Mouse (Mus musculus) forebrain, embryonic 10.5 days (tissue): ENCODE results near the gene Gm11983. TPM values are rescaled to one million over a fixed set of nuclear protein-coding genes. Genes with fewer than 3 reads are reported as not detected.
"Not testable (repeated sequence)": the region's sequence is repeated elsewhere in the genome, so short reads cannot be mapped to it uniquely, and the experiment has no call there.

Source experiments
- DNase-seq: peaks from one replicate; pipeline ENCODE4 v3.0.0-alpha.2; 2017; ENCODE audit warnings: low spot score; ENCODE audit errors: extremely low spot score
- H3K27ac ChIP-seq: fragments of 300-500 bp; sonication (generic); 2 replicates; pipeline ENCODE4 v1.5.1; 2016; ENCODE audit warnings: mild to moderate bottlenecking
- H3K27me3 ChIP-seq: fragments of 300-500 bp; sonication (generic); 2 replicates; pipeline ENCODE4 v1.6.1; 2016; ENCODE audit warnings: mild to moderate bottlenecking; ENCODE audit not compliant: poor library complexity, severe bottlenecking
- H3K36me3 ChIP-seq: fragments of 300-500 bp; sonication (generic); replicated peaks from 2 replicates; pipeline ENCODE4 v1.6.1; 2016; ENCODE audit warnings: mild to moderate bottlenecking, moderate library complexity
- H3K4me1 ChIP-seq: fragments of 300-500 bp; sonication (generic); 2 replicates; pipeline ENCODE4 v1.6.1; 2016
- H3K4me3 ChIP-seq: fragments of 300-500 bp; sonication (generic); 2 replicates; pipeline ENCODE4 v1.5.1; 2016; ENCODE audit warnings: mild to moderate bottlenecking, moderate library complexity
- H3K9me3 ChIP-seq: fragments of 300-500 bp; sonication (generic); 2 replicates; pipeline ENCODE4 v1.6.1; 2016; ENCODE audit warnings: mild to moderate bottlenecking, moderate library complexity
- WGBS: fragments of 180-500 bp; shearing (Covaris S2); methylation state at CpG from one replicate; pipeline ENCODE4 v1.1.7; 2016; 5-methylcytosine and 5-hydroxymethylcytosine counted together
- polyA plus RNA-seq: library from polyadenylated mRNA; unstranded; fragments of >200 nt; fragmentation: Nextera tagmentation; extraction: Ambion mirVana; gene quantifications from 2 replicates; pipeline ENCODE4 v1.2.1, GENCODE M21; 2016

Gene Gm11983
- not detected in 2 replicates for polyA plus RNA-seq

- Histone ChIP-seq H3K36me3 (no peaks in the 10 kb centered on the region), H3K27me3 (no peaks in the 10 kb centered on the region), H3K4me3 (no peak within 1 kb of the TSS), H3K4me1 (no peaks in the 10 kb centered on the region), H3K9me3 (no peaks in the 10 kb centered on the region), H3K27ac (no peak within 1 kb of the TSS)
- no peak for DNase-seq
- WGBS = 92% methylated on average over 1 of the region's 1 CpGs
Measured at GRCm38 (mm10) chr11:6837554-6837953, at the start of gene Gm11983. Gene Gm11983 (minus strand): TSS chr11:6837654.

DNA sequence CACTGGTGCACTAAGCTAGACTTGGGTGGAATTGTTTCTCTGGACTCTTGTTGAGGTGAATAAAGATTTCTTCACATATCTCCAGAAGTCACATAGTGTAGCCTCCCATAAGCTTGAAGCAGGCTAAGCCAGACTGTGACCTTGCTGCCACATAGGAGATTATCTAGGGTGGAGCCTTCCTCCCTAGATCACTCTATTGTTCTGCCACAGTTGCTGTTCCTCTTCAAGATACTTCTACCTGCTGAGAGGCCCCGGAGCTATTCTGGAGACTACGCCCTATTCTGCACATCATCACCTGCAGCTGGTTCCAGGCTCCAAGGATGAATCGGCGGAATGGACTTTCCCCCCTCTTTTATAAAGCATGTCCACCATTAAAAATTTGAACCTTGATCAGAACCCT lies 45.6 kb upstream of the Gm11983 start:
- not testable (repeated sequence) for H3K27ac ChIP-seq, DNase-seq, H3K9me3 ChIP-seq, H3K4me1 ChIP-seq, H3K36me3 ChIP-seq, H3K4me3 ChIP-seq, H3K27me3 ChIP-seq
- 93% methylated on average over 4 of the region's 4 CpGs for WGBS

GRCm38 (mm10) chr11:6881614-6882013 lies 44.2 kb upstream of the Gm11983 start:
- Histone ChIP-seq H3K36me3 (no peaks in the 10 kb centered on the region), H3K9me3 (0 out of 2 replicates have a peak, but pooled peaks cover 4% of the 10 kb centered on the region), H3K27ac (no peak overlapping the region), H3K4me3 (no peak overlapping the region), H3K27me3 (no peaks in the 10 kb centered on the region), H3K4me1 (no peaks in the 10 kb centered on the region)
- WGBS = 60% methylated on average over 5 of the region's 5 CpGs
- no peak for DNase-seq

DNA sequence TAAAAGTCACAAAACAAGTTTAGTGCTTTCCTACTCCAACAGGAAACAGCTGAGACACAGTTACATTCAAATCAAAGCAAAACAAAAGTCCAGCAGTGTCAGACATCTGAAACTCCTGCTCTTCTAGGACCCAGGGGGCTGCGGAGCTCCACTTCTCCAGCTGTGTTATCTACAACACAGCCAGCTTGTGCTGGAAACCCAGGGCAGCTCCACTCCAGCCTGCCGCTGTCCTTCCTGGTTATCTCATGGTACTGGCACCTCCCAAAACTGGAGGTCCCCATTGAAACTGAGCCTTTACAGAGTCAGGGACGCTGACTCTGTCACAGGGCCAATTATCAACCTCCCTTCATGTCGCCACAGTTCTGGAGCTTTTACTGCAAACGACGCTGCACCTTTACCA lies 40.3 kb upstream of the Gm11983 start:
- H3K27me3 ChIP-seq = no peaks in the 10 kb centered on the region
- WGBS = 81% methylated on average over 6 of the region's 6 CpGs
- DNase-seq = no peak
- H3K4me3 ChIP-seq = no peak overlapping the region
- H3K36me3 ChIP-seq = no peaks in the 10 kb centered on the region
- no peaks in the 10 kb centered on the region for H3K4me1 ChIP-seq
- H3K27ac ChIP-seq = no peak overlapping the region
- H3K9me3 ChIP-seq = 0 out of 2 replicates have a peak, but pooled peaks cover 4% of the 10 kb centered on the region

DNA sequence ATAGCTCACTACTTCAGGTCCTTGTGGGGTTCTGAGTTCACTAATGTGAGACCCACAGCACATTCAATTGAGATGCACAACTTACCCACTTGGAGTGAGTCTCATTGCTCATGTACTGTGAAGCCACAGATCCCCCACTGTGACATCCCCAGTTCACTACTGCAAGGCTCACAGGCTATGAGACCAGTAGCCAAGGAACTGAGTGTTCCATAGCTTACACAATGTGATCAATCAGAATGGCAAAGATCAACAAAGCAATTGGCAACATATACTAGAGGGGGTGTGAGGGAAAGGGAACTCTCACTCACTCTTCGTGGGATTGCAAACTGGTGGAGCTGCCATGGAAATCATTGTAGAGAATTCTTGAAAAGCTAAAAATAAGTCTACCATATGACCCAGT lies 33.5 kb upstream of the Gm11983 start:
- Histone ChIP-seq H3K4me3 (no peak overlapping the region), H3K36me3 (no peaks in the 10 kb centered on the region), H3K27ac (no peak overlapping the region), H3K9me3 (no peaks in the 10 kb centered on the region), H3K4me1 (no peaks in the 10 kb centered on the region), H3K27me3 (no peaks in the 10 kb centered on the region)
- WGBS = 85% methylated on average over 1 of the region's 1 CpGs
- no peak for DNase-seq

DNA sequence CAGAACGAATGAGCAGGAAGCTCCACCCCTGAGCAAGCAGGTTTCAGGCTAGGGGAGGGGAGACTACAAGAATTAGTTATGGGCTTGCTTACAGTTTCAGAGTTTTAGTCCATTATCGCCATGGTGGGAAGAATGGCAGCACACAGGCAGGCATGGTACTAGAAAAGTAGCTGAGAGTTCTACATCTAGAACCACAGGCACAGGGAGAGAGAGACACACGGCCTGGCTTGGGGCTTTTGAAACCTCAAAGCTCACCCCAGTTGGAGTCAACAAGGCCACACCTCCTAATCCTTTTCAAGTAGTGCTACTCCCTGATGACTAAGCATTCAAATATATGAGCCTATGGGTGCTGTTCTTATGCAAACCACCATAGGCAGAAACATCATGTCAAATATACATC lies 28.1 kb upstream of the Gm11983 start:
- DNase-seq = no peak
- 85% methylated on average over 3 of the region's 3 CpGs for WGBS
- no peaks in the 10 kb centered on the region for H3K27me3 ChIP-seq

DNA sequence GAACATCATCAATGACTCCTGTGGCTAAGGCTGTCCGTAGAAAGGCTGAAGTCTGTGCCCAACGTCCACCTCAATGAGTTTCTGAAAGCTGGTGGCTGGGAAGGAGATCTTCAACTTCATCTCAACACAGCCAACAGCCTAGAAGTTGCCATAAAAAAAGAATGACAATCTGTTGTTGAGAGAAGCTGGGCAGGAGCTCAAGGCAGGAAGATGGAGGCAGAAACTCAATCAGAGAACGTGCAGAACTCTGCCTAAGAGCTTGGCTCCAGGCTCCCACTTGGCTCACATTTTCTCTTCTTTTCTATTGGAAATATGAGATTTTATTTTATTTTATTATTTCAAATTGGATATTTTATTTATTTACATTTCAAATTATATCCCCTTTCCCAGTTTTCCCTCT lies 24.7 kb upstream of the Gm11983 start:
- Histone ChIP-seq H3K4me1 (peaks cover 22% of the 10 kb centered on the region), H3K9me3 (no peaks in the 10 kb centered on the region), H3K27me3 (no peaks in the 10 kb centered on the region), H3K27ac (no peak overlapping the region), H3K36me3 (no peaks in the 10 kb centered on the region), H3K4me3 (no peak overlapping the region)
- WGBS = 85% methylated on average over 3 of the region's 3 CpGs
- DNase-seq = no peak

More for the DNA sequence above, 28.1 kb upstream of the Gm11983 start:
- no peak overlapping the region for H3K27ac ChIP-seq
- H3K4me1 ChIP-seq = peaks cover 6% of the 10 kb centered on the region
- no peak overlapping the region for H3K4me3 ChIP-seq
- no peaks in the 10 kb centered on the region for H3K9me3 ChIP-seq
- no peaks in the 10 kb centered on the region for H3K36me3 ChIP-seq

GRCm38 (mm10) chr11:6859898-6860858 lies 22.7 kb upstream of the Gm11983 start:
- Histone ChIP-seq H3K36me3 (no peaks in the 10 kb centered on the region), H3K27ac (peak overlapping the region; percentile 51), H3K9me3 (no peaks in the 10 kb centered on the region), H3K4me3 (no peak overlapping the region), H3K27me3 (no peaks in the 10 kb centered on the region), H3K4me1 (peaks cover 22% of the 10 kb centered on the region)
- DNase-seq = no peak
- WGBS = 42% methylated on average over 11 of the region's 11 CpGs

- Histone ChIP-seq H3K27ac (no peak overlapping the region), H3K4me1 (peaks cover 22% of the 10 kb centered on the region), H3K36me3 (no peaks in the 10 kb centered on the region), H3K4me3 (no peak overlapping the region), H3K27me3 (no peaks in the 10 kb centered on the region), H3K9me3 (no peaks in the 10 kb centered on the region)
- WGBS = 94% methylated on average over 8 of the region's 8 CpGs
- DNase-seq = no peak
Measured at GRCm38 (mm10) chr11:6859096-6859495, 21.6 kb upstream of the Gm11983 start.

- DNase-seq = no peak
- Histone ChIP-seq H3K4me1 (peaks cover 20% of the 10 kb centered on the region), H3K27me3 (no peaks in the 10 kb centered on the region), H3K27ac (no peak overlapping the region), H3K36me3 (no peaks in the 10 kb centered on the region), H3K9me3 (peaks cover 4% of the 10 kb centered on the region; the same call in 1 of the 2 replicates), H3K4me3 (no peak overlapping the region)
- WGBS = 91% methylated on average over 3 of the region's 3 CpGs
Measured at GRCm38 (mm10) chr11:6855942-6856341, 18.5 kb upstream of the Gm11983 start.

- H3K4me1 ChIP-seq, DNase-seq, H3K9me3 ChIP-seq, H3K27me3 ChIP-seq, H3K36me3 ChIP-seq, H3K27ac ChIP-seq, H3K4me3 ChIP-seq: not testable (repeated sequence)
- WGBS = 85% methylated on average over 4 of the region's 4 CpGs
Measured at GRCm38 (mm10) chr11:6853366-6853765, 15.9 kb upstream of the Gm11983 start.

GRCm38 (mm10) chr11:6843831-6844230 lies 6.4 kb upstream of the Gm11983 start:
- DNase-seq = no peak
- no peaks in the 10 kb centered on the region for H3K27me3 ChIP-seq
- H3K9me3 ChIP-seq = peaks cover 4% of the 10 kb centered on the region; the same call in 1 of the 2 replicates
- 82% methylated on average over 2 of the region's 2 CpGs for WGBS
- no peak overlapping the region for H3K27ac ChIP-seq
- no peak overlapping the region for H3K4me3 ChIP-seq
- H3K36me3 ChIP-seq = no peaks in the 10 kb centered on the region
- no peaks in the 10 kb centered on the region for H3K4me1 ChIP-seq

GRCm38 (mm10) chr11:6842160-6842559 lies 4.7 kb upstream of the Gm11983 start:
- Histone ChIP-seq H3K9me3 (peaks cover under 1% of the 10 kb centered on the region; the same call in 1 of the 2 replicates), H3K4me3 (no peak overlapping the region), H3K36me3 (no peaks in the 10 kb centered on the region), H3K27ac (no peak overlapping the region), H3K4me1 (no peaks in the 10 kb centered on the region), H3K27me3 (no peaks in the 10 kb centered on the region)
- DNase-seq = no peak
- 93% methylated on average over 5 of the region's 5 CpGs for WGBS
